Mouse (Mus musculus) adrenal gland, postnatal 25 days (tissue): Measurements from ENCODE around the gene Hormad1. TPM values are rescaled to one million over a fixed set of nuclear protein-coding genes. Genes with fewer than 3 reads are reported as not detected.
A peak's percentile ranks its signal among the peaks of the same experiment; 100 is the strongest.
"Not testable (repeated sequence)": the region's sequence is repeated elsewhere in the genome, so short reads cannot be mapped to it uniquely, and the experiment has no call there.

Experiments used
- DNase-seq: peaks from one replicate; pipeline ENCODE4 v3.0.0; 2021; ENCODE audit warnings: mixed read lengths
- total RNA-seq: library from RNA; stranded (reverse); gene quantifications from 2 replicates; pipeline ENCODE4 v1.2.3, GENCODE M21; 2021

Hormad1 gene
- total RNA-seq, 1 experiment from 2014 or later = not detected

GRCm38 (mm10) chr3:95561826-95562225 lies 2.3 kb downstream of the Hormad1 start:
- DNase-seq = no peak

- DNase-seq = no peak
Observed at GRCm38 (mm10) chr3:95569585-95569984, 10.1 kb downstream of the Hormad1 start.

- no peak for DNase-seq
Observed at GRCm38 (mm10) chr3:95587754-95588603, 28.5 kb downstream of the Hormad1 start.

- peak; percentile 87 for DNase-seq
Observed at GRCm38 (mm10) chr3:95588604-95589086, 29.2 kb downstream of the Hormad1 start, which contains the start of gene Golph3l. Gene Golph3l (plus strand): TSS chr3:95588934.

GRCm38 (mm10) chr3:95598734-95599133 lies 39.3 kb downstream of the Hormad1 start:
- DNase-seq = no peak

GRCm38 (mm10) chr3:95601287-95601686 lies 41.8 kb downstream of the Hormad1 start:
- no peak for DNase-seq

GRCm38 (mm10) chr3:95606096-95606495 lies 46.6 kb downstream of the Hormad1 start:
- DNase-seq = peak; percentile 43

- no peak for DNase-seq
Observed at GRCm38 (mm10) chr3:95609195-95609594, 49.7 kb downstream of the Hormad1 start.

- no peak for DNase-seq
Observed at GRCm38 (mm10) chr3:95613996-95614395, 54.5 kb downstream of the Hormad1 start.

- DNase-seq = no peak
Observed at GRCm38 (mm10) chr3:95618511-95618910, 59.0 kb downstream of the Hormad1 start.

GRCm38 (mm10) chr3:95621241-95621640 lies 61.8 kb downstream of the Hormad1 start:
- DNase-seq = no peak

GRCm38 (mm10) chr3:95622421-95622820 lies 62.9 kb downstream of the Hormad1 start:
- DNase-seq = not testable (repeated sequence)

- no peak for DNase-seq
Observed at GRCm38 (mm10) chr3:95623551-95623950, 64.1 kb downstream of the Hormad1 start.

- DNase-seq = not testable (repeated sequence)
Observed at GRCm38 (mm10) chr3:95623991-95624515, 64.6 kb downstream of the Hormad1 start.

- DNase-seq = peak; percentile 95
Observed at GRCm38 (mm10) chr3:95624628-95625503, 65.4 kb downstream of the Hormad1 start, which contains the start of gene Ensa. Gene Ensa (plus strand): TSS chr3:95624993.

- no peak for DNase-seq
Observed at GRCm38 (mm10) chr3:95627763-95628162, 68.3 kb downstream of the Hormad1 start.

GRCm38 (mm10) chr3:95629755-95630154 lies 70.3 kb downstream of the Hormad1 start:
- peak; percentile 36 for DNase-seq

GRCm38 (mm10) chr3:95630856-95631255 lies 71.4 kb downstream of the Hormad1 start:
- DNase-seq = no peak

- no peak for DNase-seq
Observed at GRCm38 (mm10) chr3:95631304-95631703, 71.8 kb downstream of the Hormad1 start.

- no peak for DNase-seq
Observed at GRCm38 (mm10) chr3:95632648-95633588, 73.4 kb downstream of the Hormad1 start.

- DNase-seq = no peak
Observed at GRCm38 (mm10) chr3:95635636-95636035, 76.2 kb downstream of the Hormad1 start.
